Mouse (Mus musculus) spleen, adult 2 months (tissue): ENCODE results near the gene Ntn5. TPM values are rescaled to one million over a fixed set of nuclear protein-coding genes. Genes with fewer than 3 reads are reported as not detected.

Experiments used
- DNase-seq, 2 experiments: peaks; one replicate each; pipeline versions ENCODE4 v3.0.0 to v3.0.0-alpha.2; 2012 to 2021; ENCODE audit warnings: low spot score in 2 of 2, low read depth in 1 of 2
- H3K27ac ChIP-seq: fragments of 200-500 bp; 2 replicates; pipeline ENCODE4 v1.5.1; 2012; ENCODE audit warnings: low read length, inconsistent platforms; ENCODE audit not compliant: insufficient read depth
- H3K27me3 ChIP-seq: fragments of 200-500 bp; 2 replicates; pipeline ENCODE4 v1.6.1; 2012; ENCODE audit warnings: mild to moderate bottlenecking, moderate library complexity, low read length, inconsistent platforms; ENCODE audit not compliant: control insufficient read depth, insufficient read depth
- H3K36me3 ChIP-seq: fragments of 200-500 bp; 2 replicates; pipeline ENCODE4 v1.6.1; 2012; ENCODE audit warnings: mild to moderate bottlenecking, low read length, inconsistent platforms; ENCODE audit not compliant: control insufficient read depth, insufficient read depth
- H3K4me1 ChIP-seq: fragments of 200-500 bp; 2 replicates; pipeline ENCODE4 v1.6.1; 2011; ENCODE audit warnings: inconsistent platforms; ENCODE audit not compliant: control insufficient read depth, insufficient read depth, insufficient read length
- H3K4me3 ChIP-seq: fragments of 200-500 bp; 2 replicates; pipeline ENCODE4 v1.5.1; 2011; ENCODE audit warnings: mild to moderate bottlenecking, inconsistent platforms; ENCODE audit not compliant: insufficient read depth, insufficient read length; ENCODE audit errors: extremely low read depth
- CTCF ChIP-seq: fragments of 200-500 bp; IDR thresholded peaks from 2 replicates; pipeline ENCODE4 v1.5.1; 2011; ENCODE audit warnings: mild to moderate bottlenecking, inconsistent platforms; ENCODE audit not compliant: insufficient read depth, insufficient read length, insufficient replicate concordance; ENCODE audit errors: extremely low read depth
- POLR2A ChIP-seq: fragments of 200-500 bp; IDR thresholded peaks from 2 replicates; pipeline ENCODE4 v1.6.1; 2011; ENCODE audit warnings: low read depth, low read length, inconsistent platforms
- WGBS: fragments of 180-500 bp; shearing (Covaris S2); methylation state at CpG from one replicate; pipeline ENCODE4 v1.1.7; 2018; 5-methylcytosine and 5-hydroxymethylcytosine counted together
- polyA plus RNA-seq: library from polyadenylated mRNA; depleted of rRNA; stranded (reverse); fragments of >200 nt; gene quantifications from 2 replicates; pipeline ENCODE4 v1.2.3, GENCODE M21; 2012

Gene Ntn5
- polyA plus RNA-seq, 1 experiment: 2.2 TPM

- no peak for TF ChIP-seq CTCF
- TF ChIP-seq POLR2A: no peak
- Histone ChIP-seq H3K4me1 (peaks cover 18% of the 10 kb centered on the region), H3K36me3 (peaks cover 29% of the 10 kb centered on the region), H3K27me3 (no peaks in the 10 kb centered on the region), H3K27ac (no peak overlapping the region), H3K4me3 (no peak overlapping the region)
- 85% methylated on average over 6 of the region's 6 CpGs for WGBS
- DNase-seq: no peak
Measured at GRCm38 (mm10) chr7:45709036-45709435, 25.2 kb downstream of the Ntn5 start.

- WGBS: 91% methylated on average over 14 of the region's 14 CpGs
Measured at GRCm38 (mm10) chr7:45709677-45710355, 26.0 kb downstream of the Ntn5 start.

GRCm38 (mm10) chr7:45710477-45711191 is 26.8 kb downstream of the Ntn5 start:
- 93% methylated on average over 20 of the region's 20 CpGs for WGBS

More at GRCm38 (mm10) chr7:45709677-45710355, 26.0 kb downstream of the Ntn5 start:
- no peak for DNase-seq
- H3K27me3 ChIP-seq: no peaks in the 10 kb centered on the region
- peaks cover 15% of the 10 kb centered on the region for H3K4me1 ChIP-seq
- H3K4me3 ChIP-seq: no peak overlapping the region
- peaks cover 29% of the 10 kb centered on the region for H3K36me3 ChIP-seq
- H3K27ac ChIP-seq: no peak overlapping the region
- TF ChIP-seq CTCF: no peak
- no peak for TF ChIP-seq POLR2A

GRCm38 (mm10) chr7:45711316-45712021 is 27.6 kb downstream of the Ntn5 start:
- Histone ChIP-seq H3K4me1 (peaks cover 21% of the 10 kb centered on the region), H3K27me3 (no peaks in the 10 kb centered on the region), H3K27ac (no peak overlapping the region), H3K36me3 (peaks cover 29% of the 10 kb centered on the region), H3K4me3 (no peak overlapping the region)
- no peak for TF ChIP-seq POLR2A
- TF ChIP-seq CTCF: no peak
- WGBS: 94% methylated on average over 24 of the region's 24 CpGs
- no peak for DNase-seq

More at GRCm38 (mm10) chr7:45710477-45711191, 26.8 kb downstream of the Ntn5 start:
- Histone ChIP-seq H3K4me1 (peaks cover 18% of the 10 kb centered on the region), H3K27me3 (no peaks in the 10 kb centered on the region), H3K27ac (no peak overlapping the region), H3K4me3 (no peak overlapping the region), H3K36me3 (peaks cover 29% of the 10 kb centered on the region)
- DNase-seq: no peak
- TF ChIP-seq POLR2A (no peak), CTCF (no peak)

- Histone ChIP-seq H3K36me3 (peaks cover 29% of the 10 kb centered on the region), H3K4me3 (no peak overlapping the region), H3K4me1 (peaks cover 19% of the 10 kb centered on the region), H3K27ac (no peak overlapping the region), H3K27me3 (no peaks in the 10 kb centered on the region)
- no peak for DNase-seq
- TF ChIP-seq POLR2A (no peak), CTCF (no peak)
- WGBS: 92% methylated on average over 21 of the region's 21 CpGs
Measured at GRCm38 (mm10) chr7:45712022-45712757, 28.4 kb downstream of the Ntn5 start.

GRCm38 (mm10) chr7:45713396-45713795 is 29.6 kb downstream of the Ntn5 start:
- peaks cover 29% of the 10 kb centered on the region for H3K36me3 ChIP-seq
- H3K27me3 ChIP-seq: no peaks in the 10 kb centered on the region
- 93% methylated on average over 16 of the region's 16 CpGs for WGBS
- H3K27ac ChIP-seq: no peak overlapping the region
- no peak overlapping the region for H3K4me3 ChIP-seq
- DNase-seq: no peak
- no peak for TF ChIP-seq CTCF
- no peak for TF ChIP-seq POLR2A
- H3K4me1 ChIP-seq: peaks cover 14% of the 10 kb centered on the region; the same call in 1 of the 2 replicates
